Mouse (Mus musculus): ENCODE data around the gene Mtap.

- TF ChIP-seq POLR2A (IDR thresholded peaks at IDR 0.05; ENCODE audit: insufficient read depth, low read depth, low read length), result no peak
- TF ChIP-seq CTCF (IDR thresholded peaks at IDR 0.05; ENCODE audit: insufficient read depth, low read depth, low read length), result no peak
These were observed 47.8 kb upstream of the Mtap start for GRCm38 (mm10) chr4:89089110-89089509.
